Mouse (Mus musculus) stomach, embryonic 16.5 days (tissue): ENCODE results near the gene Igtp. TPM values are rescaled to one million over a fixed set of nuclear protein-coding genes. Genes with fewer than 3 reads are reported as not detected.
"Not testable (repeated sequence)": the region's sequence is repeated elsewhere in the genome, so short reads cannot be mapped to it uniquely, and the experiment has no call there.

ENCODE experiments used
- ATAC-seq: fragments of 200-750 bp; cut with Nextera tagmentation; 2 replicates; pipeline ENCODE4 v1.8.0; 2017; ENCODE audit warnings: moderate number of reproducible peaks, moderate TSS enrichment; ENCODE audit not compliant: insufficient read depth, low FRiP score
- H3K27ac ChIP-seq: fragments of 300-500 bp; sonication (generic); 2 replicates; pipeline ENCODE4 v1.5.1; 2014; ENCODE audit warnings: low read length
- H3K27me3 ChIP-seq: fragments of 300-500 bp; sonication (generic); 2 replicates; pipeline ENCODE4 v1.6.1; 2014; ENCODE audit warnings: low read length, control low read depth, mixed read lengths; ENCODE audit not compliant: control insufficient read depth, insufficient read depth
- H3K36me3 ChIP-seq: fragments of 300-500 bp; sonication (generic); 2 replicates; pipeline ENCODE4 v1.6.1; 2014; ENCODE audit warnings: low read length; ENCODE audit not compliant: control insufficient read depth, insufficient read depth
- H3K4me1 ChIP-seq: fragments of 300-500 bp; sonication (generic); 2 replicates; pipeline ENCODE4 v1.6.1; 2014; ENCODE audit warnings: low read length, control low read depth, mixed read lengths; ENCODE audit not compliant: control insufficient read depth, insufficient read depth
- H3K4me2 ChIP-seq: fragments of 300-500 bp; sonication (generic); 2 replicates; pipeline ENCODE4 v1.6.1; 2014; ENCODE audit warnings: low read depth, low read length, mixed read lengths
- H3K4me3 ChIP-seq: fragments of 300-500 bp; sonication (generic); replicated peaks from 2 replicates; pipeline ENCODE4 v1.5.1; 2014; ENCODE audit warnings: mild to moderate bottlenecking, low read length
- H3K9ac ChIP-seq: fragments of 300-500 bp; sonication (generic); 2 replicates; pipeline ENCODE4 v1.6.1; 2014; ENCODE audit warnings: low read length
- H3K9me3 ChIP-seq: fragments of 300-500 bp; sonication (generic); replicated peaks from 2 replicates; pipeline ENCODE4 v1.6.1; 2016; ENCODE audit warnings: low read length, control low read depth; ENCODE audit not compliant: control insufficient read depth
- WGBS: fragments of 180-500 bp; shearing (Covaris S2); extraction: QIAGEN DNeasy Blood & Tissue Kit; methylation state at CpG from one replicate; pipeline ENCODE4 v1.1.7; 2014; 5-methylcytosine and 5-hydroxymethylcytosine counted together
- polyA plus RNA-seq: library from polyadenylated mRNA; unstranded; fragments of >200 nt; fragmentation: Nextera tagmentation; extraction: Ambion mirVana; gene quantifications from 2 replicates; pipeline ENCODE4 v1.2.1, GENCODE M21; 2015

Igtp gene
- polyA plus RNA-seq = 4.5 and 6.3 TPM in 2 replicates

- H3K36me3 ChIP-seq, H3K27me3 ChIP-seq, H3K4me1 ChIP-seq, H3K9me3 ChIP-seq: not testable (repeated sequence)
- WGBS = 7% methylated on average over 13 of the region's 15 CpGs
- peak; percentile 90 for ATAC-seq
- Histone ChIP-seq H3K27ac (peak within 1 kb of the TSS; percentile 46), H3K4me3 (peak within 1 kb of the TSS; percentile 63), H3K9ac (peak within 1 kb of the TSS; percentile 77), H3K4me2 (peak within 1 kb of the TSS; percentile 80)
These were observed at the start of gene Igtp, which contains the start of gene Irgm2 for GRCm38 (mm10) chr11:58199229-58200037. Gene Igtp (plus strand): TSS chr11:58199556. Gene Irgm2 (plus strand): TSS chr11:58199618.

- Histone ChIP-seq H3K9me3 (no peaks in the 10 kb centered on the region), H3K4me2 (no peak overlapping the region), H3K4me1 (no peaks in the 10 kb centered on the region), H3K27me3 (no peaks in the 10 kb centered on the region), H3K27ac (no peak overlapping the region), H3K36me3 (peaks cover 26% of the 10 kb centered on the region), H3K9ac (no peak overlapping the region), H3K4me3 (no peak overlapping the region)
- ATAC-seq = no peak
- WGBS = 91% methylated on average over 9 of the region's 9 CpGs
These were observed 43.9 kb upstream of the Igtp start for GRCm38 (mm10) chr11:58155458-58155857.

- no peaks in the 10 kb centered on the region for H3K4me1 ChIP-seq
- H3K9me3 ChIP-seq = no peaks in the 10 kb centered on the region
- no peak for ATAC-seq
- H3K27ac ChIP-seq = no peak overlapping the region
- no peaks in the 10 kb centered on the region for H3K27me3 ChIP-seq
- H3K9ac ChIP-seq = no peak overlapping the region
- H3K36me3 ChIP-seq = peaks cover 30% of the 10 kb centered on the region
- H3K4me3 ChIP-seq = no peak overlapping the region
- no peak overlapping the region for H3K4me2 ChIP-seq
- 75% methylated on average over 3 of the region's 3 CpGs for WGBS
These were observed 42.5 kb upstream of the Igtp start for GRCm38 (mm10) chr11:58156871-58157270.

GRCm38 (mm10) chr11:58165072-58165471, 34.3 kb upstream of the Igtp start:
- Histone ChIP-seq H3K9me3 (0 out of 2 replicates have a peak, but pooled peaks cover 5% of the 10 kb centered on the region), H3K36me3 (peaks cover 21% of the 10 kb centered on the region), H3K27ac (no peak overlapping the region), H3K27me3 (no peaks in the 10 kb centered on the region), H3K9ac (no peak overlapping the region), H3K4me2 (no peak overlapping the region), H3K4me3 (no peak overlapping the region), H3K4me1 (peaks cover 7% of the 10 kb centered on the region)
- WGBS = 93% methylated on average over 2 of the region's 2 CpGs
- no peak for ATAC-seq

GRCm38 (mm10) chr11:58167822-58168166, 31.6 kb upstream of the Igtp start:
- H3K27ac ChIP-seq = peak overlapping the region; percentile 28; the same call in 1 of the 2 replicates
- peak overlapping the region; percentile 78 for H3K4me3 ChIP-seq
- peaks cover 17% of the 10 kb centered on the region for H3K4me1 ChIP-seq
- 0% methylated on average over 8 of the region's 8 CpGs for WGBS
- peak overlapping the region; percentile 79 for H3K4me2 ChIP-seq
- H3K36me3 ChIP-seq = peaks cover 17% of the 10 kb centered on the region
- no peaks in the 10 kb centered on the region for H3K27me3 ChIP-seq
- no peak; the same call in 1 of the 2 replicates for ATAC-seq
- H3K9ac ChIP-seq = peak overlapping the region; percentile 93
- 0 out of 2 replicates have a peak, but pooled peaks cover 5% of the 10 kb centered on the region for H3K9me3 ChIP-seq

GRCm38 (mm10) chr11:58168167-58168915, 31.0 kb upstream of the Igtp start, which contains the start of gene Gemin5:
Gene Gemin5 (minus strand): TSS chr11:58168539.
- 1% methylated on average over 71 of the region's 71 CpGs for WGBS
- peak within 1 kb of the TSS; percentile 28; the same call in 1 of the 2 replicates for H3K27ac ChIP-seq

GRCm38 (mm10) chr11:58169666-58170065, 29.7 kb upstream of the Igtp start:
- Histone ChIP-seq H3K9ac (no peak overlapping the region), H3K4me2 (no peak overlapping the region), H3K27ac (no peak overlapping the region), H3K36me3 (peaks cover 24% of the 10 kb centered on the region), H3K4me3 (no peak overlapping the region), H3K4me1 (peaks cover 17% of the 10 kb centered on the region), H3K27me3 (no peaks in the 10 kb centered on the region), H3K9me3 (0 out of 2 replicates have a peak, but pooled peaks cover 5% of the 10 kb centered on the region)
- WGBS = 57% methylated on average over 4 of the region's 4 CpGs
- no peak for ATAC-seq

More at GRCm38 (mm10) chr11:58168167-58168915, 31.0 kb upstream of the Igtp start, which contains the start of gene Gemin5:
- Histone ChIP-seq H3K9me3 (0 out of 2 replicates have a peak, but pooled peaks cover 5% of the 10 kb centered on the region), H3K27me3 (no peaks in the 10 kb centered on the region), H3K4me3 (peak within 1 kb of the TSS; percentile 78), H3K4me2 (peak within 1 kb of the TSS; percentile 79), H3K4me1 (peaks cover 17% of the 10 kb centered on the region), H3K9ac (peak within 1 kb of the TSS; percentile 93), H3K36me3 (peaks cover 19% of the 10 kb centered on the region)
- peak; percentile 89 for ATAC-seq

GRCm38 (mm10) chr11:58171459-58172091, 27.8 kb upstream of the Igtp start, which contains the start of gene Mrpl22:
Gene Mrpl22 (plus strand): TSS chr11:58171661.
- H3K36me3 ChIP-seq = peaks cover 22% of the 10 kb centered on the region
- WGBS = under 1% methylated on average over 34 of the region's 34 CpGs
- H3K27ac ChIP-seq = peak within 1 kb of the TSS; percentile 16; the same call in 1 of the 2 replicates
- H3K4me1 ChIP-seq = peaks cover 17% of the 10 kb centered on the region
- H3K9ac ChIP-seq = peak within 1 kb of the TSS; percentile 85
- peak within 1 kb of the TSS; percentile 79 for H3K4me3 ChIP-seq
- ATAC-seq = peak; percentile 88
- H3K9me3 ChIP-seq = no peaks in the 10 kb centered on the region
- no peaks in the 10 kb centered on the region for H3K27me3 ChIP-seq
- peak within 1 kb of the TSS; percentile 90 for H3K4me2 ChIP-seq
